Mouse (Mus musculus): ENCODE data around the gene Tango2.
"Not testable (repeated sequence)": the region's sequence is repeated elsewhere in the genome, so short reads cannot be mapped to it uniquely, and the experiment has no call there.

The Tango2 gene

DNA sequence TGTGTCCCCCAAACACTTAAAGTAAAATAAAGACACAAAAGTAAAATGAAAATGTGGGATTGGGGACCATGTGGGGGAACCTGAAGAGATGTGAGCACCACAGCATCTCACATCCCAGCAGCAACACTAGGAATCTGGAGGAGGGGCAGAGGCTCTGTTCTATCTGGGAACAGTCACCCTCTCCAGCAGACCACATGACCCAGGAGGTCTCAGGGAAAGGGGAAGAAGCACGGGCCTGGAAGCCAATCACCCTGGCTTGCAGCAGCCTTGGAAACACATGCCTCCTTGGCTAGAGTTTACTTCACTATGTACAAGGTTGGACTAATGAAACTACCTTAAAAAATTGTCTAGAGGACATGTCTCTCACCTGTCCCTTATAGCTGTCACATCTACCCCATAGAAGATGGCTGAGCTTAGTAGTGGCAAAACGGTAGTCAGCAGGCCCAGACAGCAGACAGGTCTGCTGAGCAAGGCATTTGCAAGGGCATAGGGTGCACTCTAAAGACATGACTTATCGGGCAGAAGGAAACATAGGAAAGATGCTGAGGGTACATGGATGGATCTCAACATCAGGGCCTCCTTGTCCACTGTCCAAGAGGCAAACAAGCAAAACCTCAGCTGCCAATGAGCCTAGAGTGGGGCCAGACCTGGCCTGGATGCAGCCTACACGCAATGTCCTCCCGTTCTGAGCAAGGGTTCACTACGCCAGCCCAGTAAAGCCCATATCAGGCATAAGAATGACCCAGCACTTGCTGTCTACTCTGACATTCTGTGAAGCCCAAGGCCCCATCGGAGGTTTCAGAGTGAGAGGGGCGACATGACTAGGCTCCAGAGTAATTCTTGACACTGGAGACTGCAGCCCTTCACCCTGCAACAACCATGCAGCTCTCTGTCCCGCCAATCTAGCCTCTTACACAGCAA is 5.0 kb downstream of the Tango2 start:
- DNase-seq (ENCODE audit: low spot score in 2 of 2) = no peak

DNA sequence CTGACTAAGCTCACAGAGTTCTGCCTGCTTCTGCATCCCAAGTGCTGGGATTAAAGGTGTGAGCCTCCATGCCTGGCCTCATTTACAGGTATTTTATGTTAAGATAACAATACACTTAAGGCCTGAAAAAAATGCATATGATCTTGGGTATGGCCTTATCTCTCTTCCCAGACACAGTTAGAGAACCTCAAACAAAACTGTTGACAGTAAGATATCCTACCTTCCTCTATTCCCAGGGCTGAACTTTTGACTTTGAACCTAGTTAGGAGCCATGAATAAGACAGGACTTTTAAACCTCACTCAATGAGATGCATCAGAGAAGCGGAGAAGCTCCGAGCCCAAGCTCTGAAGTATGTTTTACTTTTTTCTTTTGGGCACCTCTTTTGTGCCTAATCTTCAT is 5.8 kb downstream of the Tango2 start:
- no peak for DNase-seq (ENCODE audit: low spot score in 2 of 2)

DNA sequence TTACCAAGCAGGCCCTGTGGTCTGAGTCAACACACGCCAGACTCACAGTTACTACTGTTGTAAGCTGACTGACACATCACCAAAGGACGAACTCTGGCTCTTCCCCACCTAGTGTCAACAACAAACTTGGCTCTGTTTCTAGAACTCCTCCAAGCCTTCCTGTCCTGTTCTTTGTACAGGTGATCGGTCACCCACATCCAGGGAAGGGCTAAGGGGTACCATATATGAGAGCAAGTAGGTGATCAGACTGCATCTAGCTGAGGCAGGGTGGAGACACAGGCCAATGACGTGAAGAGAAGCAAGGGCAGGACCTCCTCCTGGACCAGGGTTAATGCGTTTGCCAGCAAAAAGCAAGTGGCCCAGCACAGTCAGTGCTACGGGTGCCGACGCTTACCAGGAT is 6.3 kb downstream of the Tango2 start:
- DNase-seq (ENCODE audit: low spot score in 2 of 2) = no peak

DNA sequence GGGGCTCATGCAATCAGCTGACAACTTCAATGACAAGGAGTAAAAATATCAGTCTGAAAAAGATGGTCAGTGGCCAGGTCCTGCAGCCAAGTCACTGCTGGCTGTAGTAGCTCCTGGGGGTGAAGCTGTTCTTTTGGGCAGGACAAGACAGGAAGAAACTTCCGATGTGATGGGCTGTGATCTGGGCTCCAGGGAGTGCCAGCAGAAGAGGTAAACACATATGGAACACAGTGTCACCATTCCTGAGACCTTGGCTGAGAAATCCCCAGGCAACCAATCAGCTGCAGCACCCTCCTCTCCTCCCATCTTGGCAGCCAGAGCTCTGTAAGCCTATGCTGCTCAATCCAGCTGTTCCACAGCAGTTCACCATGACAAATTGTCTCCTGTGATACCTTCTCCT is 8.0 kb downstream of the Tango2 start:
- DNase-seq (ENCODE audit: low spot score in 2 of 2) = no peak

DNA sequence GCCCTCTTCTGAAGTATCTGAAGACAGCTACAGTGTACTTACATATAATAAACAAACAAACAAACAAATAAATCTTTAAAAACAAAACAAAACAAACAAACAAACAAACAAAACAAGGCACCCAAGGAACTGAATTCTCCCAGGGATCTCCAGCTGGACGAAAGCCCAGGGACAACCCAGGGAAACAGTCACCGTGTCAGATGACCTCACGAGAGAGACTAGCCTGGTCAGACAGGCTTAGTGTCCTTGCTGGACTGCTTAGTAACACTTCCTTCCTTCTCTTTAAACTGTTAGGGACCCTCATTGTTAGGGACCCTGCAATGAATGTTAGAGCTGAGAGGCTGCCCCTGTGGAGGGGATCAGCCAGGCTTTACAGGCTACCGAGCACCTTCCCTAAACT is 10.6 kb downstream of the Tango2 start:
- DNase-seq (ENCODE audit: low spot score in 2 of 2) = no peak

- no peak for DNase-seq (ENCODE audit: low spot score in 2 of 2)
Measured at GRCm38 (mm10) chr16:18335981-18336380, 11.9 kb downstream of the Tango2 start.

GRCm38 (mm10) chr16:18333976-18334375 is 13.9 kb downstream of the Tango2 start:
- no peak for DNase-seq (ENCODE audit: low spot score in 2 of 2)

GRCm38 (mm10) chr16:18328524-18328923 is 19.4 kb downstream of the Tango2 start:
- DNase-seq (ENCODE audit: low spot score in 2 of 2) = no peak

- DNase-seq (ENCODE audit: low spot score in 2 of 2) = no peak
Measured at GRCm38 (mm10) chr16:18327936-18328335, 20.0 kb downstream of the Tango2 start.

GRCm38 (mm10) chr16:18325741-18326140 is 22.2 kb downstream of the Tango2 start:
- no peak for DNase-seq (ENCODE audit: low spot score in 2 of 2)

DNA sequence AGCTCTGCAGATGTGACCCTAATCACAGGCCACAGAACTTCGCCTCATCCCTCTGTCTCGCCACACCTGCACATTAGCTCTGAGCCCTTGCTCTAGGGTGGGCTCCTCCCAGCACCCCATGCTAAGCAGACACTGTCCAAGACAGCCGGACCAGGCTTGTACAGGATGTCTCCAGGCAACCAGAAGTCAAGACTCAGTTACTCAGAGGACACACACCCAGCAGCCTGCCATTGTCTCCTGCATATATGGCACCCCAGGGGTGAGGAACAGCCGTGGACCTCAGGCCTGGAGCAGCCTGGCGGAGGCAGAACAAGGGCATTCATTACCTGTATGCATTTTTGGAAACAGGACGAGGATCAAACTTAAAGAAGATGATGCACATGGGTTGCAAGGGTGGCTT is 23.9 kb downstream of the Tango2 start:
- no peak for DNase-seq (ENCODE audit: low spot score in 2 of 2)

- DNase-seq (ENCODE audit: low spot score in 2 of 2) = no peak
Measured at GRCm38 (mm10) chr16:18323460-18323859, 24.4 kb downstream of the Tango2 start.

GRCm38 (mm10) chr16:18321443-18321842 is 26.5 kb downstream of the Tango2 start:
- no peak for DNase-seq (ENCODE audit: low spot score in 2 of 2)

DNA sequence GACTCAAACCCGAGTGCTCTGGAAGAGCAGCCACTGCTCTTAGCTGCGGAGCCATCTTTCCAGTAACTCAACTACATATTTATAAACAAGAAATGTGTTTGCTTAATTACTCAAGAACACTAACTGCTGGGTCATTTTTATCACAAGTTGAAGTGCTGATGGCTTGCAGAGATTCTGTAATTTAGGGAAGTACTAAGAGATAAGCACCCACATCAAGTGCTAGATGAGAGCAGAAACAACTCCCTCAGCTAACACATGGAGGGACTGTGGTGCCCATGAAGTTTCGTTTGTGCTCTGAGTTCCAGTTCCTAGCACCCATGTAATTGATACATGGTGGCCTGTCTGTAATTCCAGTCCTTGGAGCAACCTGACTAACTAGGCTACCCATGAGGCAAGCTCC is 28.9 kb downstream of the Tango2 start:
- no peak for DNase-seq (ENCODE audit: low spot score in 2 of 2)

GRCm38 (mm10) chr16:18308159-18308558 is 39.7 kb downstream of the Tango2 start:
- no peak for DNase-seq (ENCODE audit: low spot score in 2 of 2)

- not testable (repeated sequence) for DNase-seq (ENCODE audit: low spot score in 2 of 2)
Measured at GRCm38 (mm10) chr16:18289614-18290013, 58.3 kb downstream of the Tango2 start.

DNA sequence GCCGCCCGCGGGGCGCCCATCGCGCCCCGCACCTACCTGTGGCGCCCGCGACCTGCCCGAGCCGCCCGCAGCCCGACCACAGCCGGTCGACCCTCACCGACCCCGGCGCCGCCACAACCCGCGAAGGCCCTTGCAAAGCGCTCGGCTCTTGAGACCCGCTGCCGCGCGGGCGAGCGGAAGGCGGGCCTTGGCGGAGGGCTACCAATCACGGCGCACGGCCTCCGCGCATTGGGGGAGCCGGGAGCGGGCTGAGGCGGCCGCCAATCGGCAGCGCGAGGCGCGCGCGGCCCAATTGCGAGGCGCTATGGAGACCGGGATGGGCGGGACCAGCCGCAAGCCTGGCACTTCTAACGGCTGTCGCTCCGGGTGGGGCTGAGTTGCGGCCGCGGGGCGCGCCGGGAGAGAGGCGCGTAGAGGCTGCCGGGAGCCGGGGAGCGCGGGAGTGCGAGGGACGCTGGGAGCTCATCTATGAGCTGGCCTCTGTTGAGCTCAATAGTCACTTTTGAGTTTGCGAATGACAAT is 58.8 kb downstream of the Tango2 start, which contains the start of gene Dgcr8:
Dgcr8 (minus strand) TSS at position 180 of the 522 bp plus-strand sequence.
- DNase-seq (ENCODE audit: low spot score in 2 of 2) = peak; percentile 98 to 99

DNA sequence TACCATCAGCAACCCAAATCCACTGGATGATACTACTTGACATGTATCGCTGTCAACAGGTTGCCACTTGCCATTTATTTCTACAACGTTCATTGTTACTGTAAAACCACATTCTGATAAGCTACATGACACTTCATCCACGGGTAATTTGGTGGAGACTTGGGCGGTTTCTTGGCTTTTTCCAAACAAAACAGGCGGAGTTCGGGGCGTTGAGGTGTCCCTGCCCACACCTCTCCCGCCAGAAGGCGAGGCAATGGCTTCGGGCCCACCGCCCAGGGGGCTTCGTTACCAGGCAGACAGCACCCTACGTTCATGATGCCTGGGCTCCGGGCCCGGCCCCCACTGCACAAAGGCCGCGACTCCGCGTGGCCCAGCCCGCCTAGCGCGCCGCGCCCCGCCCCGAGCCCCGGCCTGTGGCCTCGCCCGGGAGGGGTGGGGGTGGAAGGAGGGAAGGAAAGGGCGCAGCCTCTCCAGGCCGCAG is 59.3 kb downstream of the Tango2 start:
- DNase-seq (ENCODE audit: low spot score in 2 of 2) = peak in 1 of 2 experiments; percentile 79

DNA sequence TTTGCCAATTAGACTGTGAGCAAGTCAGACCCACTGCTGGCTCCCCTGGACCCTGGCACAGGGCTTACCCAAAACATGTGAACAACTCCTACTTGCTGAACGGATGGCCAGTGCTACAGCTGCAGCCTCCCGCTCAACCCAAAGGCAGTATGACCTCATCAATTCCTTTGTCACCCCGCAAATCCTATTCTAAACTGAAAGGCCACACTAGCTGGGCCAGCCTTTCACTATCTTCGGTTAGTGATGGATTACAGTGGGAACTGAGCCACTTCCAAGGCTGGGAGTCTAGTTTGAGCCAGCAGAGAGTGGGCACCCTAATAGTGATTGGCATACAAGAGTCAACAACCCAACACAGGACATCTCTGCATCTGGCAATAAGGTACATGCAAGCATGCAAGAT is 59.7 kb downstream of the Tango2 start:
- DNase-seq (ENCODE audit: low spot score in 2 of 2) = no peak

DNA sequence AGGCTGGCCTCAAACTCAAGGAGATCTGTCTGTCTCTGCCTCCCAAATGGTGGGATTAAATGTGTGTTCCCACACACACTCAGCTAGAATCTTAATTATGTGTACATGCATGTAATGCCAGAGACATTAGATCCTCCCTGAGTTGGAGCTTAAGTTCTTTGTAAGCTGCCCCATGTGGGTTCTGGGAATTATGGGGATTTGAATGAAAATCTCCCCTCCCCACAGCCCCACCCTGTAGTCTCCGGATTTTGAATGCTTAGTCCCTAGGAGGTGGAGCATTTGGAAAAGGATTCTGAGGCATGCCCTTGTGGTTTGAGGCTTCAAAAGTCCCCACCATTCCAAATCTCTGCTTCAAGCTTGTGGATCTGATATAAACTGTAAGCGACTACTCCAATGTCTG is 72.7 kb downstream of the Tango2 start:
- no peak for DNase-seq (ENCODE audit: low spot score in 2 of 2)

- DNase-seq (ENCODE audit: low spot score in 2 of 2) = no peak
Measured at GRCm38 (mm10) chr16:18268182-18268581, 79.7 kb downstream of the Tango2 start.

DNA sequence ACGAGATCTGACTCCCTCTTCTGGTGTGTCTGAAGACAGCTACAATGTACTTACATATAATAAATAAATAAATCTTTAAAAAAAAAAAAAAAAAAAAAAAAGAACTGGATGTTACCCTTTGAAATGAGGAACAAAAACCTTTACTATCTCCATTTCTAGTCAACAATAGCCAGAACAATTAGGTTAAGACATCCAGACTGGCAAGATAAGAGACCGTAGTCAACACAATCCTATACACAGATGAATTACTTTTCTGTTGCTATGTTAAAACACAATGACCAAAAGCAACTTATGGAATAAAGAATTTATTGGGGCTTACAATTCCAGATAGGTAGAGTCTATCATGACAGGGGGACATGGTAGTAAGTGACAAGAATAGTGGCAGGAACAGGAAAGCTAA is 82.9 kb downstream of the Tango2 start:
- DNase-seq (ENCODE audit: low spot score in 2 of 2) = no peak

DNA sequence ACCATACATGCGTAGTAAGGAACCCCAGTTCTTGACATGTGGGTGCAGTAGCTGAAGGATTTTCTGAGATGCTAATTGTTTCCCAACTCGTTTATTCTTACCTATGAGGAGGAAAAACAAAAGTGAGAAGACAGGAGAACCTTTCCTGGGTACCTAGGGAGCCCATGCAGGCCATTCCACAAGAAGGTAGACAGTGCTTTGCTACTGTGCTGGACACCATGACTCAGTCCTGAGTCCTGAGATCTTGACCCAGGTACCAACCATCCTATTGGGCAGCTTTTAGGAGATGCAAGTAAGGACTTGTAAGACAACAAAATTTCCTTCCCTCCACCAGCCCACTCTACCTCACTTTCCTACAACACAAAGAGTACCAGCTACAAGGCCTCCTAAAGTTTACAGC is 89.7 kb downstream of the Tango2 start, which contains the start of gene Gm49776:
Gm49776 (minus strand) TSS at position 101 of the 400 bp plus-strand sequence.
- no peak for DNase-seq (ENCODE audit: low spot score in 2 of 2)

Data from urinary bladder, postnatal 4 days (tissue).